In the genomic region with DNA sequence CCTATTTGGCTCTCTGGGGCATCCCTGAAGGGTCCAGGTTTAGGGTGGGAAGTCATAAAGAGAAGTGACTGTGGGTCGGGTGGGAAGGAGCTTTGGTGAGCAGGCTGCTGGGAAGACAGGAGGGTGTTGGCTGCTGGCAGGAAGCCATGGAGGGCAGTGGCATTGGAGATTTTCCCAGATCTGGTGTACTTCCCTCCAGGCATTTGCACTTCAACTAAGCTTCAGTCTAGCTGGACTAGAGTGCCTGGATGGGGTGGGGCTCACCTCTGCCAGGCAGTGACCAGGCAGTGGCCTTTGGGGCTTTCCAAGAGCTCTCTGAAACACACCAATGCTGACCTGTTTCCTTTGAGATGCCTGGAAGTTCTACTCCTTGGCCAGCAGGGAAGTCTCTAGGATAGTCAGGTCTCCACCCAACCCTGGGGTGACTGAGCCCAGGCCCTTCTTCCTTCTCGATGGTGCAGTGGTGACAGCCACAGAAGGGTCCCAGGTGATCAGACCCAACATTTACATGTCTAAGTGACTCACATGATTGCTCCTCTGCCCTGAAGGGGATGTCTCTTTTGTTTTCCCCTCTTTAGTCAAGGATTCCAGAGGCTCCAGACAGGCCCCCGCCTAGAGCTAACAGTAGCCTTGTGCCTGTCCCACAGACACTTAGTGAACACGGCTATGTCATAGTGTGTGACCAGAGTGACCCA, we compare ENCODE assay signal across 12 mouse cellular contexts. TPM values are rescaled to one million over a fixed set of nuclear protein-coding genes. Genes with fewer than 3 reads are reported as not detected.
DNase-seq lines count a peak whose midpoint lies in the region; ATAC-seq and TF ChIP-seq lines count a peak whose summit lies in the region.
"Had no signal": no experiment of that assay in that cellular context is flagged by ENCODE, and none has a peak within 500 bp of the region (broad histone marks: within the 10 kb centered on the region; RNA-seq: fewer than 3 reads in every experiment).

No protein-coding gene starts in this region.

- no peak for TF ChIP-seq CTCF in cortical plate, adult 2 months (IDR thresholded peaks at IDR 0.05; ENCODE audit: extremely low read depth, insufficient read depth, low read length)
- TF ChIP-seq CTCF in stomach, postnatal 0 days (IDR thresholded peaks at IDR 0.05; ENCODE audit: low read depth), result no peak

- TF ChIP-seq POLR2A in cortical plate, adult 2 months (IDR thresholded peaks at IDR 0.05; ENCODE audit: extremely low read depth, insufficient read depth, low read length), result no peak

- no peak for ATAC-seq in stomach, postnatal 0 days (ENCODE audit: low FRiP score, low TSS enrichment)
- no peak for ATAC-seq in granulocyte monocyte progenitor cell, adult 5-6 weeks (replicated peaks; ENCODE audit: poor library complexity, severe bottlenecking)

- H3K27me3 ChIP-seq in stomach, postnatal 0 days (ENCODE audit: control insufficient read depth, insufficient read depth, low read length), result no peaks in the 10 kb centered on the region

- no peak overlapping the region for H3K4me3 ChIP-seq in cortical plate, adult 2 months (ENCODE audit: insufficient read depth, low read length)
- no peak overlapping the region for H3K4me3 ChIP-seq in stomach, postnatal 0 days (ENCODE audit: low read depth, low read length)

- no peak overlapping the region for H3K4me2 ChIP-seq in stomach, postnatal 0 days (replicated peaks; ENCODE audit: low read depth)
- H3K4me2 ChIP-seq: liver, embryonic 11.5 days had no signal

- peak; percentile 9 for DNase-seq in urinary bladder, postnatal 14 days (ENCODE audit: low spot score)
- no peak for DNase-seq in urinary bladder, adult 18-20 months (ENCODE audit: low spot score in 2 of 2)
- peak; percentile 76 for DNase-seq in brain, adult 2 months (ENCODE audit: low read depth, low spot score)
- peak; percentile 11 for DNase-seq in stomach, postnatal 0 days (ENCODE audit: low spot score)
- no peak for DNase-seq in gastrocnemius, postnatal 25 days
- no peak for DNase-seq in kidney, adult 9 months
- DNase-seq: thymus, adult 18-20 months had no signal

- 0 out of 2 replicates have a peak overlapping the region, but pooled peaks have one; percentile 31 for H3K27ac ChIP-seq in cortical plate, adult 2 months (ENCODE audit: insufficient read depth, low read length)
- H3K27ac ChIP-seq in stomach, postnatal 0 days (replicated peaks), result no peak overlapping the region

- no peak for TF ChIP-seq EP300 in stomach, postnatal 0 days (optimal IDR thresholded peaks at IDR 0.05)

- 65% methylated on average over 4 of the region's 4 CpGs for WGBS in stomach, postnatal 0 days

- no peak overlapping the region for H3K9ac ChIP-seq in stomach, postnatal 0 days (ENCODE audit: low read length)

- no peaks in the 10 kb centered on the region for H3K9me3 ChIP-seq in stomach, postnatal 0 days (ENCODE audit: control insufficient read depth, low read length)
- H3K9me3 ChIP-seq: G1E had no signal

- H3K36me3 ChIP-seq in stomach, postnatal 0 days (ENCODE audit: control insufficient read depth, insufficient read depth, low read length), result no peaks in the 10 kb centered on the region
- H3K36me3 ChIP-seq: G1E had no signal

- H3K4me1 ChIP-seq in cortical plate, adult 2 months (ENCODE audit: control insufficient read depth, insufficient read depth, low read length), result peaks cover 33% of the 10 kb centered on the region
- no peaks in the 10 kb centered on the region for H3K4me1 ChIP-seq in stomach, postnatal 0 days (replicated peaks; ENCODE audit: control insufficient read depth, insufficient read depth)

RNA-seq across cellular contexts. Expression of gene Rasgef1a, which starts 36.7 kb away (rescaled TPM):
- 160 and 164 TPM in 2 replicates for polyA plus RNA-seq in cortical plate, adult 2 months (2012; rRNA removed)
- polyA plus RNA-seq in stomach, postnatal 0 days (2015; fragmentation: Nextera tagmentation; extraction: Ambion mirVana), result 0.13 and 0.19 TPM in 2 replicates
- not detected in 2 replicates for total RNA-seq in granulocyte monocyte progenitor cell, adult 5-6 weeks (2014; fragmentation: Nextera tagmentation)
- not detected in 2 replicates for total RNA-seq in granulocyte monocyte progenitor cell, adult 5-6 weeks (2017)
- total RNA-seq in gastrocnemius, postnatal 25 days (2021), result under 1 TPM; 0.29 to 0.33 TPM
- total RNA-seq: megakaryocyte-erythroid progenitor cell, adult 5-6 weeks had no signal
- polyA plus RNA-seq: G1E had no signal

Comparison
In these comparisons a context has a peak if more than half of its experiments do, and no peak if none do; other contexts are left out.
1. DNase-seq: peak in urinary bladder, postnatal 14 days (single experiment), brain, adult 2 months (single experiment) and stomach, postnatal 0 days (single experiment); none in urinary bladder, adult 18-20 months (0 of 2), gastrocnemius, postnatal 25 days (single experiment) and kidney, adult 9 months (single experiment).